Mouse (Mus musculus): ENCODE measurements at regions not wholly inside any gene's neighbourhood (a gene's known extent, or its start where the extent isn't known, plus 50 kb on each side); places are given as distances from the start of the nearest gene placed in this dataset.

GRCm38 (mm10) chr8:92469141-92470000 is 111.9 kb downstream of the Irx5 start:
- no peak for ATAC-seq (ENCODE audit: insufficient number of reproducible peaks, insufficient read depth, low FRiP score, low read depth)
- 47% methylated on average over 19 of the region's 19 CpGs for WGBS
- no peaks in the 10 kb centered on the region for H3K27me3 ChIP-seq (ENCODE audit: control insufficient read depth, insufficient read depth, low read length)
- no peak overlapping the region for H3K4me2 ChIP-seq (ENCODE audit: low read length)
- H3K9me3 ChIP-seq (ENCODE audit: control insufficient read depth, low read length) = no peaks in the 10 kb centered on the region
- H3K4me1 ChIP-seq (ENCODE audit: control insufficient read depth in 2 of 2, insufficient read depth in 2 of 2, low read length in 2 of 2) = no peaks in the 10 kb centered on the region; a peak in 1 of 4 replicates
- no peak overlapping the region for H3K27ac ChIP-seq (replicated peaks in 1 of 2; ENCODE audit: control insufficient read depth in 1 of 2, insufficient read depth in 1 of 2, low read depth in 2 of 2, low read length in 2 of 2)
- H3K36me3 ChIP-seq (ENCODE audit: control insufficient read depth, insufficient read depth, low read length) = no peaks in the 10 kb centered on the region
- no peak overlapping the region for H3K4me3 ChIP-seq (ENCODE audit: control insufficient read depth in 1 of 2, insufficient read depth in 1 of 2, low read depth in 1 of 2, low read length in 2 of 2)
- no peak overlapping the region for H3K9ac ChIP-seq (ENCODE audit: low read length)

DNA sequence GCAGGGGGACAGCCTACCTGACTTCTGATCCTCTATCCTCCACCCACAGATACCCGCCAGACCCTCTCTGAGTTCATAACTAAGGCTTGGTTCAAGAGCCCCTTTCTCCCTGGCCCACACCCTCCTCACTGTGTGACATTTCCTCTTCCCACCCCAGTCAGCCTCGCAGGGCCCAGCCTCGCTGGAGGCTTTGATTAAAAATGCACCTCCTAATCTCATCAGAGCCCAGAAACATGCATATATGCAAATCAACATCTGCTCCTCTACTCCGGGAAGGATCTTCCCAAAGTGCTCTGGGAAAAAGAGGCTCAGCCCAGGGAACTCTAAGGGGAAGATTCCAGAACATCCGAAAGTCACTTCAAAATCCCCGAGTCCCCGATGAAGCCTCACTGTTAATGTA is 114.8 kb downstream of the Irx5 start:
- H3K4me2 ChIP-seq (ENCODE audit: low read length) = no peak overlapping the region
- no peaks in the 10 kb centered on the region for H3K9me3 ChIP-seq (ENCODE audit: control insufficient read depth, low read length)
- WGBS = 76% methylated on average over 7 of the region's 7 CpGs
- no peaks in the 10 kb centered on the region for H3K27me3 ChIP-seq (ENCODE audit: control insufficient read depth, insufficient read depth, low read length)
- H3K9ac ChIP-seq (ENCODE audit: low read length) = no peak overlapping the region
- no peaks in the 10 kb centered on the region; a peak in 1 of 4 replicates for H3K4me1 ChIP-seq (ENCODE audit: control insufficient read depth in 2 of 2, insufficient read depth in 2 of 2, low read length in 2 of 2)
- H3K27ac ChIP-seq (replicated peaks in 1 of 2; ENCODE audit: control insufficient read depth in 1 of 2, insufficient read depth in 1 of 2, low read depth in 2 of 2, low read length in 2 of 2) = no peak overlapping the region
- ATAC-seq (ENCODE audit: insufficient number of reproducible peaks, insufficient read depth, low FRiP score, low read depth) = no peak
- H3K4me3 ChIP-seq (ENCODE audit: control insufficient read depth in 1 of 2, insufficient read depth in 1 of 2, low read depth in 1 of 2, low read length in 2 of 2) = no peak overlapping the region
- H3K36me3 ChIP-seq (ENCODE audit: control insufficient read depth, insufficient read depth, low read length) = no peaks in the 10 kb centered on the region

GRCm38 (mm10) chr8:92472817-92473216 is 115.4 kb downstream of the Irx5 start:
- no peaks in the 10 kb centered on the region for H3K9me3 ChIP-seq (ENCODE audit: control insufficient read depth, low read length)
- ATAC-seq (ENCODE audit: insufficient number of reproducible peaks, insufficient read depth, low FRiP score, low read depth) = no peak
- H3K4me1 ChIP-seq (ENCODE audit: control insufficient read depth in 2 of 2, insufficient read depth in 2 of 2, low read length in 2 of 2) = no peaks in the 10 kb centered on the region; a peak in 1 of 4 replicates
- no peaks in the 10 kb centered on the region for H3K36me3 ChIP-seq (ENCODE audit: control insufficient read depth, insufficient read depth, low read length)
- WGBS = 57% methylated on average over 3 of the region's 3 CpGs
- no peak overlapping the region for H3K9ac ChIP-seq (ENCODE audit: low read length)
- H3K4me3 ChIP-seq (ENCODE audit: control insufficient read depth in 1 of 2, insufficient read depth in 1 of 2, low read depth in 1 of 2, low read length in 2 of 2) = no peak overlapping the region
- H3K4me2 ChIP-seq (ENCODE audit: low read length) = no peak overlapping the region
- no peak overlapping the region for H3K27ac ChIP-seq (replicated peaks in 1 of 2; ENCODE audit: control insufficient read depth in 1 of 2, insufficient read depth in 1 of 2, low read depth in 2 of 2, low read length in 2 of 2)
- H3K27me3 ChIP-seq (ENCODE audit: control insufficient read depth, insufficient read depth, low read length) = no peaks in the 10 kb centered on the region

DNA sequence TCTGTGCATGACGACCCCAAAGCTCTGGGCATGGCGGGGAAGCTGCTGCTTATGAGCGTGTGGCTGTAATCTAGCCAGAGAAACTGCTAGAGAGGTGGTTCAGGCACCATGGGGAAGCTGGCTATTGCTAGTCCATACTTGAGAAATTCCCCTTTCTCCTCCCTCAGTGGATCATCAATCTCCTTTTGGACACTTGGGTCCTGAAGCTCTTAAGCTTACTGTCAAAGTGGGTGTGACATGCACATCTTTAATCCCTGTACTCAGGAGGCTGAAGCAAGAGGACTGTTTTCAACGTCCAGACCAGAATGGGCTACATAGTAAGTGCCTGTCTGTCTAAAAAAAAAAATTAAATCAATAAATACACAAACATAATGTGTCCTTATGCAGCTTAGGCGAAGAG is 125.0 kb downstream of the Irx5 start:
- 77% methylated on average over 5 of the region's 5 CpGs for WGBS
- H3K4me3 ChIP-seq (ENCODE audit: control insufficient read depth in 1 of 2, insufficient read depth in 1 of 2, low read depth in 1 of 2, low read length in 2 of 2) = no peak overlapping the region
- no peaks in the 10 kb centered on the region for H3K36me3 ChIP-seq (ENCODE audit: control insufficient read depth, insufficient read depth, low read length)
- no peak for ATAC-seq (ENCODE audit: insufficient number of reproducible peaks, insufficient read depth, low FRiP score, low read depth)
- no peak overlapping the region for H3K9ac ChIP-seq (ENCODE audit: low read length)
- H3K4me1 ChIP-seq (ENCODE audit: control insufficient read depth in 2 of 2, insufficient read depth in 2 of 2, low read length in 2 of 2) = no peaks in the 10 kb centered on the region
- H3K27ac ChIP-seq (replicated peaks in 1 of 2; ENCODE audit: control insufficient read depth in 1 of 2, insufficient read depth in 1 of 2, low read depth in 2 of 2, low read length in 2 of 2) = no peak overlapping the region
- H3K27me3 ChIP-seq (ENCODE audit: control insufficient read depth, insufficient read depth, low read length) = no peaks in the 10 kb centered on the region
- no peaks in the 10 kb centered on the region for H3K9me3 ChIP-seq (ENCODE audit: control insufficient read depth, low read length)
- H3K4me2 ChIP-seq (ENCODE audit: low read length) = no peak overlapping the region

DNA sequence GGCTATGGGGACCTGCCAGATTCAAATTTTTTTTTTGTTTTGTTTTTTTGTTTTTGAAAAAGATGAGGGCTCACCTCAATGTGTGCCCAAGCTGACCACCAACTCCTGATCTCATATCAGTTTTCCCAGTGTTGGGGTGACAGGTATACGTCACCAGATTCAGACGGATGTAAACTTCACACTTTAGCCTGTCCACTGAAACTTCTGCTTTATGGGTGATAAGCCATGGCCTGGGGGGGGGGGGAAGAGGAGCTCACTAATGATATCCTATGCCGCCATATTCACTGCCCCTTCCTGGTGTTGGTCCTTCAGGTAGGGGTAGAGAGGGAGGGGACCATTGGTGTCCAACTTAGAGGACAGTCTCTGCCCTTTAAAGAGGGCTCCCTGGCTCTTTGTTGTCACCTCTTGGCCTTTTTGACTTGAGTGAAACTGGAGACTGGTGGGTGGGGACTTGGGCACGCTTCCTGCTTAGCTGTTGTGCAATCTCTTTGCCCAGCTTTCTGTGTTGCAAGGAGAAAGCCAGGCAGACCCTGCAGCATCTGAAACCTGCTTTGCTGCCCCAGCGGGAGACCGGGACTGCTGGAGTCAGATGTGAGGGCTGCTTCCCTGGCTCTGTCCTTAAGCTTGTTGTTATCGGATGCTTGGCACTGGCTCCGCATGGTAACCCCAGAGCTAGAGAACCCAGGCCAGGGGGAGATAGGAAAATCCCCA is 125.8 kb downstream of the Irx5 start:
- H3K9ac ChIP-seq (ENCODE audit: low read length) = no peak overlapping the region

DNA sequence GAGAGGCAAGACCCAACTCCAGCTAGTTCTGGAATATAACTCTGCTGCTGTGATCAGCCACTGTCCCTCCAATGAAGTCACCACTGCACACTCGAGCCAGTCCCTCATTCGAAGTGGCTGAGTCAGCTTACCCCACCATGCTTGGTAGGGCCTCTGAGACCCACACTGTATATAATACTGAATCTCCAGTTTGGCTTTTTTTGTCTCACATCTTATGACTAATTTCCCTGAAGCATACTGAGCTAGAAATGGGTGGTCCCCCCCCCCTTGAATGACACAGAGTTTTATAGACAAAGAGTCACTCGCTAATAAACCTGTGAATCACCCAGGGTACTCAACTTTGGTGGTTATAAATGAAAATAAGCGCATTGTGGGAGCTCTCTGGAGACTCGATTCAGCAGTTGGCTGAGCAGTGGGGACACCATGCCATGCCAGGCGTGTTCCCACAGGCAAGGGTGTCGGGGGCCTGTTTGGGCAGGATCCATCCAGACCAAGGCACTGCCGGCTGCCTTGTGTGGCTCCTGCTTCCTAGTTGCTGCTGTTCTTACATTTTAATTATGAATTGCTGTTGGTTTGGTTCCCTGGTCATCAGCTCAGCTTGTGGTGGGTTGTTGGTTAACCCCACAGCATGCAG is 131.2 kb downstream of the Irx5 start:
- Histone ChIP-seq H3K4me3 (ENCODE audit: control insufficient read depth in 1 of 2, insufficient read depth in 1 of 2, low read depth in 1 of 2, low read length in 2 of 2) (no peak overlapping the region), H3K9ac (ENCODE audit: low read length) (no peak overlapping the region), H3K4me2 (ENCODE audit: low read length) (no peak overlapping the region), H3K9me3 (ENCODE audit: control insufficient read depth, low read length) (no peaks in the 10 kb centered on the region), H3K4me1 (ENCODE audit: control insufficient read depth in 2 of 2, insufficient read depth in 2 of 2, low read length in 2 of 2) (peaks cover 0 to 4% of the 10 kb centered on the region in 2 experiments; a peak in 3 of 4 replicates), H3K36me3 (ENCODE audit: control insufficient read depth, insufficient read depth, low read length) (no peaks in the 10 kb centered on the region), H3K27me3 (ENCODE audit: control insufficient read depth, insufficient read depth, low read length) (no peaks in the 10 kb centered on the region), H3K27ac (replicated peaks in 1 of 2; ENCODE audit: control insufficient read depth in 1 of 2, insufficient read depth in 1 of 2, low read depth in 2 of 2, low read length in 2 of 2) (no peak overlapping the region)
- 83% methylated on average over 8 of the region's 8 CpGs for WGBS
- ATAC-seq (ENCODE audit: insufficient number of reproducible peaks, insufficient read depth, low FRiP score, low read depth) = no peak

More for the DNA sequence above, 125.8 kb downstream of the Irx5 start:
- 40% methylated on average over 8 of the region's 8 CpGs for WGBS
- no peaks in the 10 kb centered on the region for H3K9me3 ChIP-seq (ENCODE audit: control insufficient read depth, low read length)
- H3K36me3 ChIP-seq (ENCODE audit: control insufficient read depth, insufficient read depth, low read length) = no peaks in the 10 kb centered on the region
- H3K4me1 ChIP-seq (ENCODE audit: control insufficient read depth in 2 of 2, insufficient read depth in 2 of 2, low read length in 2 of 2) = no peaks in the 10 kb centered on the region
- no peak overlapping the region for H3K4me2 ChIP-seq (ENCODE audit: low read length)
- no peaks in the 10 kb centered on the region for H3K27me3 ChIP-seq (ENCODE audit: control insufficient read depth, insufficient read depth, low read length)
- H3K4me3 ChIP-seq (ENCODE audit: control insufficient read depth in 1 of 2, insufficient read depth in 1 of 2, low read depth in 1 of 2, low read length in 2 of 2) = no peak overlapping the region
- H3K27ac ChIP-seq (replicated peaks in 1 of 2; ENCODE audit: control insufficient read depth in 1 of 2, insufficient read depth in 1 of 2, low read depth in 2 of 2, low read length in 2 of 2) = no peak overlapping the region
- ATAC-seq (ENCODE audit: insufficient number of reproducible peaks, insufficient read depth, low FRiP score, low read depth) = no peak

GRCm38 (mm10) chr8:92491533-92491932 is 134.1 kb downstream of the Irx5 start:
- WGBS = 66% methylated on average over 5 of the region's 5 CpGs
- Histone ChIP-seq H3K36me3 (ENCODE audit: control insufficient read depth, insufficient read depth, low read length) (no peaks in the 10 kb centered on the region), H3K9ac (ENCODE audit: low read length) (no peak overlapping the region), H3K27me3 (ENCODE audit: control insufficient read depth, insufficient read depth, low read length) (no peaks in the 10 kb centered on the region), H3K9me3 (ENCODE audit: control insufficient read depth, low read length) (no peaks in the 10 kb centered on the region), H3K4me3 (ENCODE audit: control insufficient read depth in 1 of 2, insufficient read depth in 1 of 2, low read depth in 1 of 2, low read length in 2 of 2) (no peak overlapping the region), H3K27ac (replicated peaks in 1 of 2; ENCODE audit: control insufficient read depth in 1 of 2, insufficient read depth in 1 of 2, low read depth in 2 of 2, low read length in 2 of 2) (no peak overlapping the region), H3K4me1 (ENCODE audit: control insufficient read depth in 2 of 2, insufficient read depth in 2 of 2, low read length in 2 of 2) (peaks cover 3 to 4% of the 10 kb centered on the region in 2 experiments; a peak in 3 of 4 replicates), H3K4me2 (ENCODE audit: low read length) (no peak overlapping the region)
- 0 out of 2 replicates have a peak, but pooled peaks have one; percentile 31 for ATAC-seq (ENCODE audit: insufficient number of reproducible peaks, insufficient read depth, low FRiP score, low read depth)

Data from heart, embryonic 14.5 days (tissue).